Mouse (Mus musculus): Measurements from ENCODE around the gene Fgf7. TPM values are rescaled to one million over a fixed set of nuclear protein-coding genes. Genes with fewer than 3 reads are reported as not detected.

The Fgf7 gene
- polyA plus RNA-seq (2014; fragmentation: Nextera tagmentation; extraction: Ambion mirVana) = 0.14 and 0.21 TPM in 2 replicates

GRCm38 (mm10) chr2:126034379-126035005 is at the start of gene Fgf7:
Fgf7 (plus strand) TSS chr2:126034658.
- H3K4me2 ChIP-seq = no peak within 1 kb of the TSS

GRCm38 (mm10) chr2:126002291-126002690 is 32.2 kb upstream of the Fgf7 start:
- H3K4me3 ChIP-seq (ENCODE audit: low read depth, low read length) = no peak overlapping the region
- ATAC-seq (replicated peaks; ENCODE audit: low FRiP score) = no peak
- H3K4me2 ChIP-seq = no peak overlapping the region
- no peaks in the 10 kb centered on the region for H3K27me3 ChIP-seq (replicated peaks; ENCODE audit: control insufficient read depth, insufficient read depth, low read length)
- WGBS = 79% methylated on average over 5 of the region's 5 CpGs
- no peaks in the 10 kb centered on the region for H3K9me3 ChIP-seq (ENCODE audit: control insufficient read depth, low read length)
- H3K9ac ChIP-seq (ENCODE audit: low read depth, low read length) = no peak overlapping the region
- no peak for DNase-seq (ENCODE audit: low spot score)
- H3K27ac ChIP-seq (ENCODE audit: low read depth, low read length) = no peak overlapping the region
- no peaks in the 10 kb centered on the region for H3K4me1 ChIP-seq (replicated peaks; ENCODE audit: control insufficient read depth, insufficient read depth, low read length)
- no peaks in the 10 kb centered on the region for H3K36me3 ChIP-seq (ENCODE audit: control insufficient read depth, insufficient read depth, low read length)

More at GRCm38 (mm10) chr2:126034379-126035005, at the start of gene Fgf7:
- Histone ChIP-seq H3K9me3 (ENCODE audit: control insufficient read depth, low read length) (no peaks in the 10 kb centered on the region), H3K4me3 (ENCODE audit: low read depth, low read length) (no peak within 1 kb of the TSS), H3K4me1 (replicated peaks; ENCODE audit: control insufficient read depth, insufficient read depth, low read length) (no peaks in the 10 kb centered on the region), H3K36me3 (ENCODE audit: control insufficient read depth, insufficient read depth, low read length) (no peaks in the 10 kb centered on the region), H3K27me3 (replicated peaks; ENCODE audit: control insufficient read depth, insufficient read depth, low read length) (no peaks in the 10 kb centered on the region), H3K9ac (ENCODE audit: low read depth, low read length) (no peak within 1 kb of the TSS), H3K27ac (ENCODE audit: low read depth, low read length) (no peak within 1 kb of the TSS)
- DNase-seq (ENCODE audit: low spot score) (no peak), ATAC-seq (replicated peaks; ENCODE audit: low FRiP score) (no peak)
- 78% methylated on average over 15 of the region's 15 CpGs for WGBS

GRCm38 (mm10) chr2:126006088-126006487 is 28.4 kb upstream of the Fgf7 start:
- 39% methylated on average over 3 of the region's 3 CpGs for WGBS
- no peaks in the 10 kb centered on the region for H3K27me3 ChIP-seq (replicated peaks; ENCODE audit: control insufficient read depth, insufficient read depth, low read length)
- no peaks in the 10 kb centered on the region for H3K36me3 ChIP-seq (ENCODE audit: control insufficient read depth, insufficient read depth, low read length)
- H3K27ac ChIP-seq (ENCODE audit: low read depth, low read length) = no peak overlapping the region
- no peak overlapping the region for H3K9ac ChIP-seq (ENCODE audit: low read depth, low read length)
- H3K4me1 ChIP-seq (replicated peaks; ENCODE audit: control insufficient read depth, insufficient read depth, low read length) = no peaks in the 10 kb centered on the region
- ATAC-seq (replicated peaks; ENCODE audit: low FRiP score) = peak; percentile 45; the same call in 1 of the 2 replicates
- DNase-seq (ENCODE audit: low spot score) = no peak
- no peak overlapping the region for H3K4me2 ChIP-seq
- H3K9me3 ChIP-seq (ENCODE audit: control insufficient read depth, low read length) = no peaks in the 10 kb centered on the region
- no peak overlapping the region for H3K4me3 ChIP-seq (ENCODE audit: low read depth, low read length)

GRCm38 (mm10) chr2:126006742-126007141 is 27.7 kb upstream of the Fgf7 start:
- no peaks in the 10 kb centered on the region for H3K27me3 ChIP-seq (replicated peaks; ENCODE audit: control insufficient read depth, insufficient read depth, low read length)
- DNase-seq (ENCODE audit: low spot score) = no peak
- WGBS = 83% methylated on average over 2 of the region's 2 CpGs
- no peaks in the 10 kb centered on the region for H3K4me1 ChIP-seq (replicated peaks; ENCODE audit: control insufficient read depth, insufficient read depth, low read length)
- H3K9ac ChIP-seq (ENCODE audit: low read depth, low read length) = no peak overlapping the region
- H3K36me3 ChIP-seq (ENCODE audit: control insufficient read depth, insufficient read depth, low read length) = no peaks in the 10 kb centered on the region
- H3K9me3 ChIP-seq (ENCODE audit: control insufficient read depth, low read length) = no peaks in the 10 kb centered on the region
- H3K4me3 ChIP-seq (ENCODE audit: low read depth, low read length) = no peak overlapping the region
- no peak overlapping the region for H3K4me2 ChIP-seq
- H3K27ac ChIP-seq (ENCODE audit: low read depth, low read length) = no peak overlapping the region
- peak; percentile 51; the same call in 1 of the 2 replicates for ATAC-seq (replicated peaks; ENCODE audit: low FRiP score)

GRCm38 (mm10) chr2:126014989-126015710 is 19.3 kb upstream of the Fgf7 start:
- Histone ChIP-seq H3K27ac (ENCODE audit: low read depth, low read length) (no peak overlapping the region), H3K9me3 (ENCODE audit: control insufficient read depth, low read length) (no peaks in the 10 kb centered on the region), H3K4me2 (no peak overlapping the region), H3K4me1 (replicated peaks; ENCODE audit: control insufficient read depth, insufficient read depth, low read length) (no peaks in the 10 kb centered on the region), H3K4me3 (ENCODE audit: low read depth, low read length) (no peak overlapping the region), H3K36me3 (ENCODE audit: control insufficient read depth, insufficient read depth, low read length) (no peaks in the 10 kb centered on the region), H3K27me3 (replicated peaks; ENCODE audit: control insufficient read depth, insufficient read depth, low read length) (no peaks in the 10 kb centered on the region), H3K9ac (ENCODE audit: low read depth, low read length) (no peak overlapping the region)
- DNase-seq (ENCODE audit: low spot score) (no peak), ATAC-seq (replicated peaks; ENCODE audit: low FRiP score) (no peak)
- 59% methylated on average over 12 of the region's 12 CpGs for WGBS

- no peaks in the 10 kb centered on the region for H3K36me3 ChIP-seq (ENCODE audit: control insufficient read depth, insufficient read depth, low read length)
- H3K27ac ChIP-seq (ENCODE audit: low read depth, low read length) = no peak overlapping the region
- H3K9me3 ChIP-seq (ENCODE audit: control insufficient read depth, low read length) = no peaks in the 10 kb centered on the region
- DNase-seq (ENCODE audit: low spot score) (no peak), ATAC-seq (replicated peaks; ENCODE audit: low FRiP score) (no peak)
- no peaks in the 10 kb centered on the region for H3K27me3 ChIP-seq (replicated peaks; ENCODE audit: control insufficient read depth, insufficient read depth, low read length)
- H3K4me3 ChIP-seq (ENCODE audit: low read depth, low read length) = no peak overlapping the region
- H3K4me1 ChIP-seq (replicated peaks; ENCODE audit: control insufficient read depth, insufficient read depth, low read length) = no peaks in the 10 kb centered on the region
- no peak overlapping the region for H3K4me2 ChIP-seq
- no peak overlapping the region for H3K9ac ChIP-seq (ENCODE audit: low read depth, low read length)
- WGBS = 65% methylated on average over 3 of the region's 3 CpGs
Observed at GRCm38 (mm10) chr2:126015763-126016473, 18.5 kb upstream of the Fgf7 start.

GRCm38 (mm10) chr2:126031186-126031900 is 3.1 kb upstream of the Fgf7 start:
- H3K4me3 ChIP-seq (ENCODE audit: low read depth, low read length) = no peak overlapping the region
- ATAC-seq (replicated peaks; ENCODE audit: low FRiP score) = no peak
- no peaks in the 10 kb centered on the region for H3K36me3 ChIP-seq (ENCODE audit: control insufficient read depth, insufficient read depth, low read length)
- WGBS = 62% methylated on average over 8 of the region's 8 CpGs
- no peaks in the 10 kb centered on the region for H3K27me3 ChIP-seq (replicated peaks; ENCODE audit: control insufficient read depth, insufficient read depth, low read length)
- no peaks in the 10 kb centered on the region for H3K9me3 ChIP-seq (ENCODE audit: control insufficient read depth, low read length)
- H3K4me2 ChIP-seq = no peak overlapping the region
- no peaks in the 10 kb centered on the region for H3K4me1 ChIP-seq (replicated peaks; ENCODE audit: control insufficient read depth, insufficient read depth, low read length)
- no peak for DNase-seq (ENCODE audit: low spot score)
- H3K27ac ChIP-seq (ENCODE audit: low read depth, low read length) = no peak overlapping the region
- H3K9ac ChIP-seq (ENCODE audit: low read depth, low read length) = no peak overlapping the region

- 77% methylated on average over 8 of the region's 8 CpGs for WGBS
- H3K9me3 ChIP-seq (ENCODE audit: control insufficient read depth, low read length) = no peaks in the 10 kb centered on the region
- no peak overlapping the region for H3K9ac ChIP-seq (ENCODE audit: low read depth, low read length)
- no peak overlapping the region for H3K4me3 ChIP-seq (ENCODE audit: low read depth, low read length)
- no peak overlapping the region for H3K27ac ChIP-seq (ENCODE audit: low read depth, low read length)
- no peak overlapping the region for H3K4me2 ChIP-seq
- H3K4me1 ChIP-seq (replicated peaks; ENCODE audit: control insufficient read depth, insufficient read depth, low read length) = no peaks in the 10 kb centered on the region
- no peaks in the 10 kb centered on the region for H3K36me3 ChIP-seq (ENCODE audit: control insufficient read depth, insufficient read depth, low read length)
- no peaks in the 10 kb centered on the region for H3K27me3 ChIP-seq (replicated peaks; ENCODE audit: control insufficient read depth, insufficient read depth, low read length)
- ATAC-seq (replicated peaks; ENCODE audit: low FRiP score) (no peak), DNase-seq (ENCODE audit: low spot score) (no peak)
Observed at GRCm38 (mm10) chr2:126033114-126033972, 1.1 kb upstream of the Fgf7 start.

Measured in liver, embryonic 11.5 days (tissue).